Mouse (Mus musculus): ENCODE results near the gene Pank2. TPM values are rescaled to one million over a fixed set of nuclear protein-coding genes. Genes with fewer than 3 reads are reported as not detected.
"Not testable (repeated sequence)": the region's sequence is repeated elsewhere in the genome, so short reads cannot be mapped to it uniquely, and the experiment has no call there.

Gene Pank2
- polyA plus RNA-seq, 1 experiment from 2014 or later = 31.5 TPM

DNA sequence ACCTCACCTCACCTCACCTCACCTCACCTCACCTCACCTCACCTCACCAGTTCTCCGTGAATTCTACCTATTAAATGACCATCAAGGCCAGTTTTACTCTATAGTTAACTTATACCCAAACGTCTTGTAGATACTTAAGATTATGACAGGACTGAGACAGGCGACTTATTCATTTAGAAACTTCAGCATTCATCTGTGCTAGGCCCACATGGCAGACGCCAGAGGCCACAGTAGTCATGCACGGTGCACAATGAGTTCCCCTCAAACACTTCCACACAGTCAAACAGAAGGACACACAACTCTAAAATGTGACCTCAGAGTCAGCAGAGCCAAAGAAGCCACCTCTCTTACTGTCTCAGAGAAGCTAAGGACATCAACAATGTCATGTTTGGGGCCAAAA is 45.1 kb downstream of the Pank2 start:
- no peak for DNase-seq (ENCODE audit: low spot score)
- Histone ChIP-seq H3K4me3 (replicated peaks; ENCODE audit: low read length) (no peak overlapping the region), H3K9ac (no peak overlapping the region), H3K4me1 (replicated peaks; ENCODE audit: control insufficient read depth, insufficient read depth, low read length) (no peaks in the 10 kb centered on the region), H3K36me3 (replicated peaks; ENCODE audit: control insufficient read depth, insufficient read depth) (peaks cover 29% of the 10 kb centered on the region), H3K27me3 (ENCODE audit: control insufficient read depth, insufficient read depth, low read length) (no peaks in the 10 kb centered on the region), H3K9me3 (ENCODE audit: control insufficient read depth, low read length) (no peaks in the 10 kb centered on the region), H3K4me2 (replicated peaks) (no peak overlapping the region), H3K27ac (no peak overlapping the region)
- ATAC-seq (ENCODE audit: low FRiP score) = no peak
- WGBS = 84% methylated on average over 5 of the region's 5 CpGs

DNA sequence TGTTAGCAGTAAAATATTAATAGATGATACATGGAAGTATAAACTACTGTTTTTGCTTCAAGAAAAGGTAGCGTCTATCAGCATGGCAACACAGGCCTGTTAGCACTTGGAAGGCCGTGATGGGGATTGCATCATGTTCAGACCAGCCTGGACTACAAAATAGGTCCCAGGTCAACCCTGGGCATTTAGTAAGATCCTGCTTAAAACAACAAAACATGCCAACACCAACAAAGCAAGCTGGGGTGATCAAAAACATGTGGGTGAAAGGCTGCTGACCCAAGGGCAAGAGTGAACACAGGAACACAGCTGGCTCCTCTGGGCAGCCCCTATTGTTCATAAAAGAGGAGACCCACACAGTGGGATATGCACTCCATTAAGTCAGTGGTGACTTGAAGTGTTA is 45.5 kb downstream of the Pank2 start:
- Histone ChIP-seq H3K4me1 (replicated peaks; ENCODE audit: control insufficient read depth, insufficient read depth, low read length) (no peaks in the 10 kb centered on the region), H3K9me3 (ENCODE audit: control insufficient read depth, low read length) (no peaks in the 10 kb centered on the region), H3K27me3 (ENCODE audit: control insufficient read depth, insufficient read depth, low read length) (no peaks in the 10 kb centered on the region), H3K36me3 (replicated peaks; ENCODE audit: control insufficient read depth, insufficient read depth) (peaks cover 27% of the 10 kb centered on the region), H3K4me3 (replicated peaks; ENCODE audit: low read length) (no peak overlapping the region), H3K27ac (no peak overlapping the region), H3K9ac (no peak overlapping the region), H3K4me2 (replicated peaks) (no peak overlapping the region)
- no peak for ATAC-seq (ENCODE audit: low FRiP score)
- 40% methylated on average over 2 of the region's 2 CpGs for WGBS
- no peak for DNase-seq (ENCODE audit: low spot score)

DNA sequence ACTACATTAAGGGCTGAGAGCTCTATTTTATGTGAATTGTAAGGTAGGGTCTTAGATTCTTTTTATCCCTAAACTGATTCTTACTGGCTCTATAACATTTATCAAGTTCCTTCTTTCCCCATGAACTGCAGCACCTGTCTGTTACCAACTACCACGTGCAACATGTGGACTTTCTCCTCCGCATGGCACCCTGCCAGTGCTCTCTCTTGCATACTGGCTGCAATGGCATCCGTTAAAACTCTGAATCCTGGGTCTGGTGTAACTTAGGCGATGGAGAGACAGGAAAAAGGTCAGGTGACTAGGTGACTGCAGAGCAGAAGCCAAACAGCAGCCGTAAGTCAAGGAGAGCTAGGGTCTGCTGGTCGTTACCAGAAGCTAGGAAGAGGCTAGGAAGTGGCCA is 47.0 kb downstream of the Pank2 start:
- Histone ChIP-seq H3K36me3 (replicated peaks; ENCODE audit: control insufficient read depth, insufficient read depth) (peaks cover 12% of the 10 kb centered on the region; the same call in 1 of the 2 replicates), H3K27ac (no peak overlapping the region), H3K9ac (no peak overlapping the region), H3K9me3 (ENCODE audit: control insufficient read depth, low read length) (no peaks in the 10 kb centered on the region), H3K4me1 (replicated peaks; ENCODE audit: control insufficient read depth, insufficient read depth, low read length) (no peaks in the 10 kb centered on the region), H3K27me3 (ENCODE audit: control insufficient read depth, insufficient read depth, low read length) (no peaks in the 10 kb centered on the region), H3K4me2 (replicated peaks) (no peak overlapping the region), H3K4me3 (replicated peaks; ENCODE audit: low read length) (no peak overlapping the region)
- ATAC-seq (ENCODE audit: low FRiP score) = no peak
- DNase-seq (ENCODE audit: low spot score) = no peak
- 73% methylated on average over 6 of the region's 6 CpGs for WGBS

DNA sequence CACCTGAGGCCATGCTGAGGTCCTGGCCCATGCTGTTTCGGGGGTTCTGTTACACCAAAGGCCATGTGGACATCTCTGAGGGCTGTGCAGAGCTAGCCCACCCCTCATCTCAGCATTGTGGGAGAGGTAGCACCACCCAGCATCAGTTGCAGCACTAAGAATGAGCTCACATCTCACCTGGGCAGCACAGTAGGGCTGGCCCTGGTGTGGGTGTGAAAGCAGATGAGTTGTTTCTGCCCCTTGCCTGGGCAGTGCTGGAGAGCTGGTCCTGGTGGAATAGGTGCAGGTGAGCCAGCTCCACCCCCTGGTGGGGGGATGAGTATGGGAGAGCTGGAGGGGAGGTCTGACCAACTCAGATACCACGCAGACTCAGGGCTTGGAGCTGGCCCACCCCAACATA is 53.9 kb downstream of the Pank2 start:
- ATAC-seq (ENCODE audit: low FRiP score) = peak; percentile 57; the same call in 1 of the 2 replicates

DNA sequence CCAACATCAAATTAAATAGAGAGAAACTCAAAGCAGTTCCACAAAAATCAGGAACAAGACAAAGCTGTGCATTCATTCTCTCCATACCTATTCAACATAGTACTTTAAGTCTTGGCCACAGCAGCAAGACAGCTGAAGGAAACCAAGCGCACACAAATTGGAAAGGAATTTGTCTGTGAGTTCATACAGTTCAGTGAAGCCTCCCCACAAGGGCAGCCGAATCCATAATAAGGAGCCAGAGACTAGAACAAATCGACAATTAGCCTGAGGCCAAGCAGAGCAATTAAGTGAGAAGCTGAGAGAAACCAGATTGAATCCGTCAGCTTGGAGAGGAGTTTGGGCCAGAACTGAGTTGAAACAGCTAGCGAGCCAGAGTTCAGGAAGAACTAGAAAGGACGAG is 57.1 kb downstream of the Pank2 start:
- H3K4me2 ChIP-seq (replicated peaks) = no peak overlapping the region
- no peaks in the 10 kb centered on the region for H3K27me3 ChIP-seq (ENCODE audit: control insufficient read depth, insufficient read depth, low read length)
- H3K4me3 ChIP-seq (replicated peaks; ENCODE audit: low read length) = no peak overlapping the region
- H3K27ac ChIP-seq = no peak overlapping the region
- DNase-seq (ENCODE audit: low spot score) (no peak), ATAC-seq (ENCODE audit: low FRiP score) (no peak)
- WGBS = 82% methylated on average over 6 of the region's 6 CpGs
- H3K9me3 ChIP-seq (ENCODE audit: control insufficient read depth, low read length) = peaks cover 13% of the 10 kb centered on the region
- no peaks in the 10 kb centered on the region for H3K4me1 ChIP-seq (replicated peaks; ENCODE audit: control insufficient read depth, insufficient read depth, low read length)
- no peak overlapping the region for H3K9ac ChIP-seq
- H3K36me3 ChIP-seq (replicated peaks; ENCODE audit: control insufficient read depth, insufficient read depth) = no peaks in the 10 kb centered on the region

More for the DNA sequence above, 53.9 kb downstream of the Pank2 start:
- Histone ChIP-seq H3K27me3 (ENCODE audit: control insufficient read depth, insufficient read depth, low read length) (no peaks in the 10 kb centered on the region), H3K4me2 (replicated peaks) (no peak overlapping the region), H3K27ac (no peak overlapping the region), H3K9me3 (ENCODE audit: control insufficient read depth, low read length) (peaks cover 13% of the 10 kb centered on the region), H3K4me3 (replicated peaks; ENCODE audit: low read length) (no peak overlapping the region), H3K4me1 (replicated peaks; ENCODE audit: control insufficient read depth, insufficient read depth, low read length) (no peaks in the 10 kb centered on the region), H3K9ac (no peak overlapping the region), H3K36me3 (replicated peaks; ENCODE audit: control insufficient read depth, insufficient read depth) (0 out of 2 replicates have a peak, but pooled peaks cover 8% of the 10 kb centered on the region)
- WGBS = 84% methylated on average over 2 of the region's 2 CpGs
- DNase-seq (ENCODE audit: low spot score) = no peak

DNA sequence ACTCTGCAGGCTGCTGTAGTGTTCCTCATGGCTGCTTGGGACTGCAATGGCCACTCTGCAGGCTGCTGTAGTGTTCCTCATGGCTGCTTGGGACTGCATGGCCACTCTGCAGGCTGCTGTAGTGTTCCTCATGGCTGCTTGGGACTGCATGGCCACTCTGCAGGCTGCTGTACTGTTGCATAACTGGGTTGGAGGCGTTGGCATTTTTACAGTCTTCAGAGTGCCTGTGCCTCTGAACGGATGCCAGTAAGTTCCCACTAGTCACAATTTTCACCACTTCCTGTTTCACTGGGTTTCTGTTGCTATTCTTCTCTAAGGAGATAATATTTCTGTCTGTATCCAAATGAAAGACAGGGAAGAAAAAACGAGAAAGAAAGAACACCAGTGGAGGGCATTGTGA is 58.9 kb downstream of the Pank2 start:
- H3K9me3 ChIP-seq (ENCODE audit: control insufficient read depth, low read length) = peaks cover 13% of the 10 kb centered on the region
- H3K4me2 ChIP-seq (replicated peaks); H3K27ac ChIP-seq; H3K9ac ChIP-seq; ATAC-seq (ENCODE audit: low FRiP score); DNase-seq (ENCODE audit: low spot score); H3K4me1 ChIP-seq (replicated peaks; ENCODE audit: control insufficient read depth, insufficient read depth, low read length); H3K36me3 ChIP-seq (replicated peaks; ENCODE audit: control insufficient read depth, insufficient read depth); H3K27me3 ChIP-seq (ENCODE audit: control insufficient read depth, insufficient read depth, low read length); H3K4me3 ChIP-seq (replicated peaks; ENCODE audit: low read length): not testable (repeated sequence)
- WGBS = 74% methylated on average over 3 of the region's 3 CpGs

DNA sequence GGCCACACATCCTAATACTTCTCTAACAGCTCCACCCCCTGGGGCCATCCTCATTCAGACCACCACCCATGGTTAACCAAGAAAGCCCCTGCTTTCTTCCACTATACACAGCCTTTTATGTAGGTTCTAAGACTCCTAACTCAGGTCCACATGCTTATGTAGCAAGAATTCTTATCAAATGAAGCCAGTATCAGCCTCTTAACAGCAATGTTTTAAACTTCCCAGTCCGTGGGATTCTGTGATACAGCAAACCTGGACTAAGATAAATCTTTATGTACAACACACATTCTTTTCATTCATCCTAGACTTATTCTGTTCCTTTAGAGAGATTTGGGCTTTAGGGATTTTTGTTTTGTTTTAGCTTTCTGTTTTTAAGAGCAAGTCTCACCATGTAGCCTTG is 61.4 kb downstream of the Pank2 start:
- Histone ChIP-seq H3K9me3 (ENCODE audit: control insufficient read depth, low read length) (no peaks in the 10 kb centered on the region; the same call in 1 of the 2 replicates), H3K9ac (no peak overlapping the region)
- ATAC-seq (ENCODE audit: low FRiP score) = no peak

DNA sequence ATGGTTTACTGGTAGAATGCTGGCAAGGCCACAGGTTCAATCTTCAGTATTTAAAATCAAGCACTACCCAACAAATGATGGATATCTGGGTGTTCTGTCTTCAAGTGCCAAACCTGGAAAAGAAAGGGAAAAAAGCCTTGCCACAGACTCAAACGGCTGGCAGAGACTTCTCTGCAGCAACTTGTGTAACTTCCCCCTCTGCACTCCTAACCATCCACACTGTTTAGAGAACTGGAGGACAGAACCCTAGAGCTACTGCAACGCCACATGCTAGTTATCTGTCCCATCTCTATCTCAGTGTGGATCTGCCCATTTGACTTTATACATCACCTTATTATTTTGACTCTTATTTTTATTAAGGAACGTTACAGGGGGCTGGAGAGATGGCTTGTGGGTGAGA is 63.7 kb downstream of the Pank2 start:
- H3K27ac ChIP-seq = no peak overlapping the region
- no peaks in the 10 kb centered on the region for H3K27me3 ChIP-seq (ENCODE audit: control insufficient read depth, insufficient read depth, low read length)
- DNase-seq (ENCODE audit: low spot score) (no peak), ATAC-seq (ENCODE audit: low FRiP score) (no peak)
- 76% methylated on average over 3 of the region's 3 CpGs for WGBS
- no peak overlapping the region for H3K9ac ChIP-seq
- H3K4me2 ChIP-seq (replicated peaks) = no peak overlapping the region
- no peaks in the 10 kb centered on the region for H3K9me3 ChIP-seq (ENCODE audit: control insufficient read depth, low read length)
- H3K4me1 ChIP-seq (replicated peaks; ENCODE audit: control insufficient read depth, insufficient read depth, low read length) = no peaks in the 10 kb centered on the region
- no peaks in the 10 kb centered on the region for H3K36me3 ChIP-seq (replicated peaks; ENCODE audit: control insufficient read depth, insufficient read depth)
- H3K4me3 ChIP-seq (replicated peaks; ENCODE audit: low read length) = no peak overlapping the region

More for the DNA sequence above, 61.4 kb downstream of the Pank2 start:
- Histone ChIP-seq H3K36me3 (replicated peaks; ENCODE audit: control insufficient read depth, insufficient read depth) (no peaks in the 10 kb centered on the region), H3K4me1 (replicated peaks; ENCODE audit: control insufficient read depth, insufficient read depth, low read length) (no peaks in the 10 kb centered on the region), H3K4me2 (replicated peaks) (no peak overlapping the region), H3K27ac (no peak overlapping the region), H3K4me3 (replicated peaks; ENCODE audit: low read length) (no peak overlapping the region), H3K27me3 (ENCODE audit: control insufficient read depth, insufficient read depth, low read length) (no peaks in the 10 kb centered on the region)
- DNase-seq (ENCODE audit: low spot score) = no peak
- WGBS = 93% methylated on average over 1 of the region's 1 CpGs

DNA sequence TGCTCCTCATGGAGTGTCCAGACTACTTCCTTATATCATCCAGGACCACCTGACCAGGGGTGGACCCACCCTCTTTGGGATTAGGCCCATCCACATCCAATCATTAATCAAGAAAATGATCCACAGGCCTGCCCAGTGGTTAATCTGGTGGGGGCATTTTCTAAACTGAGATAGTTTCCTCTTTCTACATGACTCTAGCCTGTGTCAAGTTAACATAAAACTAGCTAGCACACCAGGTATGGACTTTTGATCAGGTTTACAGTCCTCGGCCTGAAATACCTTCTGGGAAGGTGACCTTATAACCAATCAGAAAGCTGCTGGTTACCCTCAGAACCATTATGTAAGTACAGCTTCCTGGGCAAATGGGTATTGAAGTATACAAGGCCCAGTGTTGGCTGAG is 66.7 kb downstream of the Pank2 start:
- DNase-seq (ENCODE audit: low spot score) = no peak
- H3K27ac ChIP-seq = no peak overlapping the region
- no peaks in the 10 kb centered on the region for H3K9me3 ChIP-seq (ENCODE audit: control insufficient read depth, low read length)
- no peak overlapping the region for H3K9ac ChIP-seq
- no peak overlapping the region for H3K4me2 ChIP-seq (replicated peaks)
- H3K4me1 ChIP-seq (replicated peaks; ENCODE audit: control insufficient read depth, insufficient read depth, low read length) = no peaks in the 10 kb centered on the region
- ATAC-seq (ENCODE audit: low FRiP score) = no peak
- WGBS = 93% methylated on average over 1 of the region's 1 CpGs
- H3K36me3 ChIP-seq (replicated peaks; ENCODE audit: control insufficient read depth, insufficient read depth) = no peaks in the 10 kb centered on the region
- no peak overlapping the region for H3K4me3 ChIP-seq (replicated peaks; ENCODE audit: low read length)
- no peaks in the 10 kb centered on the region for H3K27me3 ChIP-seq (ENCODE audit: control insufficient read depth, insufficient read depth, low read length)

DNA sequence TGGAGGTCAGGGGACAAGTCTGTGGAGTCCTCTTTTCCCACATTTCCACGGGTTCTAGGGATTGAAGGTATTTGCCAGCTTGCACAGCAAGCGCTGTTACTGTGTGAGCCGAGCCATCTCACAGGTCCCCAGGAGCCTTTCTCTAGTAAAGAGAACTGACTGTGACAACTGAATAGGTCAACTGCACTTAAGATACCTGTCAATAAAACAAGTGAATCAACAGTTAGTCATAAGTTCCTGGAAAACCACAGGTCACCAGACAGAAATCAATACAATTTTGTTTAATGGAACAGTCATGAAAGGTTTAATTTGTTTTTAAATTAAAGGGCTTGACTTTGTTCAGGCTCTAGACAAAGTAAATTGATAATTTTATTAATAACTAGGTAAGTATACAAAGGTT is 68.3 kb downstream of the Pank2 start:
- no peak overlapping the region for H3K4me3 ChIP-seq (replicated peaks; ENCODE audit: low read length)
- ATAC-seq (ENCODE audit: low FRiP score) (no peak), DNase-seq (ENCODE audit: low spot score) (no peak)
- H3K9me3 ChIP-seq (ENCODE audit: control insufficient read depth, low read length) = no peaks in the 10 kb centered on the region
- H3K36me3 ChIP-seq (replicated peaks; ENCODE audit: control insufficient read depth, insufficient read depth) = no peaks in the 10 kb centered on the region
- H3K4me2 ChIP-seq (replicated peaks) = no peak overlapping the region
- H3K4me1 ChIP-seq (replicated peaks; ENCODE audit: control insufficient read depth, insufficient read depth, low read length) = no peaks in the 10 kb centered on the region
- H3K27ac ChIP-seq = no peak overlapping the region
- WGBS = 79% methylated on average over 3 of the region's 3 CpGs
- H3K9ac ChIP-seq = no peak overlapping the region
- no peaks in the 10 kb centered on the region for H3K27me3 ChIP-seq (ENCODE audit: control insufficient read depth, insufficient read depth, low read length)
